Mouse (Mus musculus): ENCODE data around the gene Gm45234. TPM values are rescaled to one million over a fixed set of nuclear protein-coding genes. Genes with fewer than 3 reads are reported as not detected.
"Not testable (repeated sequence)": the region's sequence is repeated elsewhere in the genome, so short reads cannot be mapped to it uniquely, and the experiment has no call there.

Gene Gm45234
- polyA plus RNA-seq (2016; fragmentation: Nextera tagmentation; extraction: Ambion mirVana), result not detected in 2 replicates

GRCm38 (mm10) chr6:124755831-124756595 is at the start of gene Gm45234, which contains the start of gene Atn1:
Gene Gm45234, minus strand, starts transcription at chr6:124756021.
Gene Atn1, minus strand, starts transcription at chr6:124756524.
- under 1% methylated on average over 70 of the region's 100 CpGs for WGBS
- Histone ChIP-seq H3K27me3 (ENCODE audit: poor library complexity, severe bottlenecking) (no peaks in the 10 kb centered on the region; the same call in 1 of the 2 replicates), H3K9me3 (no peaks in the 10 kb centered on the region), H3K27ac (peak within 1 kb of the TSS; percentile 99), H3K4me1 (peaks cover 54% of the 10 kb centered on the region), H3K4me3 (peak within 1 kb of the TSS; percentile 91), H3K36me3 (replicated peaks) (peaks cover 25% of the 10 kb centered on the region)
- DNase-seq (ENCODE audit: extremely low spot score, low spot score), result peak; percentile 70

- no peaks in the 10 kb centered on the region for H3K36me3 ChIP-seq (replicated peaks)
- 0 out of 2 replicates have a peak overlapping the region, but pooled peaks have one; percentile 88 for H3K27ac ChIP-seq
- H3K9me3 ChIP-seq, result peaks cover 3% of the 10 kb centered on the region; the same call in 1 of the 2 replicates
- no peak overlapping the region for H3K4me3 ChIP-seq
- peaks cover 44% of the 10 kb centered on the region for H3K4me1 ChIP-seq
- no peaks in the 10 kb centered on the region for H3K27me3 ChIP-seq (ENCODE audit: poor library complexity, severe bottlenecking)
- WGBS, result 88% methylated on average over 3 of the region's 3 CpGs
- no peak for DNase-seq (ENCODE audit: extremely low spot score, low spot score)
These were observed 48.5 kb upstream of the Gm45234 start for GRCm38 (mm10) chr6:124804341-124804740.

GRCm38 (mm10) chr6:124803691-124804090 is 47.9 kb upstream of the Gm45234 start:
- H3K4me1 ChIP-seq, result peaks cover 37% of the 10 kb centered on the region
- not testable (repeated sequence) for H3K9me3 ChIP-seq; H3K4me3 ChIP-seq; H3K36me3 ChIP-seq (replicated peaks); DNase-seq (ENCODE audit: extremely low spot score, low spot score); H3K27ac ChIP-seq; H3K27me3 ChIP-seq (ENCODE audit: poor library complexity, severe bottlenecking)
- 93% methylated on average over 4 of the region's 4 CpGs for WGBS

GRCm38 (mm10) chr6:124803061-124803460 is 47.2 kb upstream of the Gm45234 start:
- peaks cover 31% of the 10 kb centered on the region for H3K4me1 ChIP-seq
- peaks cover 3% of the 10 kb centered on the region; the same call in 1 of the 2 replicates for H3K9me3 ChIP-seq
- no peak for DNase-seq (ENCODE audit: extremely low spot score, low spot score)
- no peaks in the 10 kb centered on the region for H3K36me3 ChIP-seq (replicated peaks)
- H3K27me3 ChIP-seq (ENCODE audit: poor library complexity, severe bottlenecking), result no peaks in the 10 kb centered on the region
- 72% methylated on average over 3 of the region's 3 CpGs for WGBS
- no peak overlapping the region for H3K4me3 ChIP-seq
- H3K27ac ChIP-seq, result no peak overlapping the region

- not testable (repeated sequence) for H3K9me3 ChIP-seq; H3K36me3 ChIP-seq (replicated peaks); DNase-seq (ENCODE audit: extremely low spot score, low spot score); H3K27me3 ChIP-seq (ENCODE audit: poor library complexity, severe bottlenecking)
- 5% methylated on average over 6 of the region's 9 CpGs for WGBS
- peak overlapping the region; percentile 25 for H3K4me3 ChIP-seq
- H3K27ac ChIP-seq, result peak overlapping the region; percentile 74
- peaks cover 26% of the 10 kb centered on the region for H3K4me1 ChIP-seq
These were observed 46.6 kb upstream of the Gm45234 start for GRCm38 (mm10) chr6:124802400-124802799.

GRCm38 (mm10) chr6:124796200-124796599 is 40.4 kb upstream of the Gm45234 start:
- no peaks in the 10 kb centered on the region for H3K27me3 ChIP-seq (ENCODE audit: poor library complexity, severe bottlenecking)
- no peak for DNase-seq (ENCODE audit: extremely low spot score, low spot score)
- peaks cover 5% of the 10 kb centered on the region; the same call in 1 of the 2 replicates for H3K36me3 ChIP-seq (replicated peaks)
- H3K4me1 ChIP-seq, result no peaks in the 10 kb centered on the region
- WGBS, result 94% methylated on average over 2 of the region's 2 CpGs
- H3K27ac ChIP-seq, result no peak overlapping the region
- H3K4me3 ChIP-seq, result no peak overlapping the region
- H3K9me3 ChIP-seq, result no peaks in the 10 kb centered on the region

- no peaks in the 10 kb centered on the region for H3K27me3 ChIP-seq (ENCODE audit: poor library complexity, severe bottlenecking)
- H3K4me1 ChIP-seq, result no peaks in the 10 kb centered on the region
- no peak for DNase-seq (ENCODE audit: extremely low spot score, low spot score)
- no peaks in the 10 kb centered on the region for H3K9me3 ChIP-seq
- H3K27ac ChIP-seq, result no peak overlapping the region
- no peak overlapping the region for H3K4me3 ChIP-seq
- peaks cover 5% of the 10 kb centered on the region; the same call in 1 of the 2 replicates for H3K36me3 ChIP-seq (replicated peaks)
- WGBS, result 80% methylated on average over 4 of the region's 4 CpGs
These were observed 40.0 kb upstream of the Gm45234 start for GRCm38 (mm10) chr6:124795781-124796180.

GRCm38 (mm10) chr6:124791911-124792310 is 36.1 kb upstream of the Gm45234 start:
- 86% methylated on average over 3 of the region's 3 CpGs for WGBS
- Histone ChIP-seq H3K4me1 (no peaks in the 10 kb centered on the region), H3K4me3 (no peak overlapping the region), H3K36me3 (replicated peaks) (peaks cover 10% of the 10 kb centered on the region; the same call in 1 of the 2 replicates), H3K9me3 (no peaks in the 10 kb centered on the region), H3K27me3 (ENCODE audit: poor library complexity, severe bottlenecking) (no peaks in the 10 kb centered on the region), H3K27ac (no peak overlapping the region)
- DNase-seq (ENCODE audit: extremely low spot score, low spot score), result no peak

- H3K9me3 ChIP-seq, result no peaks in the 10 kb centered on the region
- 81% methylated on average over 4 of the region's 4 CpGs for WGBS
- no peaks in the 10 kb centered on the region for H3K27me3 ChIP-seq (ENCODE audit: poor library complexity, severe bottlenecking)
- no peaks in the 10 kb centered on the region for H3K4me1 ChIP-seq
- peaks cover 4% of the 10 kb centered on the region; the same call in 1 of the 2 replicates for H3K36me3 ChIP-seq (replicated peaks)
- H3K4me3 ChIP-seq, result no peak overlapping the region
- no peak overlapping the region for H3K27ac ChIP-seq
- DNase-seq (ENCODE audit: extremely low spot score, low spot score), result no peak
These were observed 34.3 kb upstream of the Gm45234 start for GRCm38 (mm10) chr6:124790121-124790520.

- no peak overlapping the region for H3K27ac ChIP-seq
- DNase-seq (ENCODE audit: extremely low spot score, low spot score), result no peak
- 92% methylated on average over 4 of the region's 4 CpGs for WGBS
These were observed 33.7 kb upstream of the Gm45234 start for GRCm38 (mm10) chr6:124789519-124789918.

GRCm38 (mm10) chr6:124787722-124788121 is 31.9 kb upstream of the Gm45234 start:
- H3K36me3 ChIP-seq (replicated peaks), result peaks cover 4% of the 10 kb centered on the region; the same call in 1 of the 2 replicates
- H3K4me3 ChIP-seq, result no peak overlapping the region
- WGBS, result 82% methylated on average over 10 of the region's 10 CpGs
- DNase-seq (ENCODE audit: extremely low spot score, low spot score), result no peak
- H3K27ac ChIP-seq, result no peak overlapping the region
- no peaks in the 10 kb centered on the region for H3K9me3 ChIP-seq
- H3K27me3 ChIP-seq (ENCODE audit: poor library complexity, severe bottlenecking), result no peaks in the 10 kb centered on the region
- H3K4me1 ChIP-seq, result peaks cover 4% of the 10 kb centered on the region

More at GRCm38 (mm10) chr6:124789519-124789918, 33.7 kb upstream of the Gm45234 start:
- H3K9me3 ChIP-seq, result no peaks in the 10 kb centered on the region
- peaks cover 4% of the 10 kb centered on the region; the same call in 1 of the 2 replicates for H3K36me3 ChIP-seq (replicated peaks)
- H3K4me3 ChIP-seq, result no peak overlapping the region
- no peaks in the 10 kb centered on the region for H3K27me3 ChIP-seq (ENCODE audit: poor library complexity, severe bottlenecking)
- no peaks in the 10 kb centered on the region for H3K4me1 ChIP-seq

GRCm38 (mm10) chr6:124786756-124787420 is 31.1 kb upstream of the Gm45234 start:
- DNase-seq (ENCODE audit: extremely low spot score, low spot score), result no peak
- Histone ChIP-seq H3K36me3 (replicated peaks) (0 out of 2 replicates have a peak, but pooled peaks cover 4% of the 10 kb centered on the region), H3K4me3 (no peak overlapping the region), H3K27ac (no peak overlapping the region), H3K9me3 (no peaks in the 10 kb centered on the region), H3K4me1 (peaks cover 12% of the 10 kb centered on the region), H3K27me3 (ENCODE audit: poor library complexity, severe bottlenecking) (no peaks in the 10 kb centered on the region)
- 67% methylated on average over 8 of the region's 8 CpGs for WGBS
